Mouse (Mus musculus) bone marrow macrophage, adult 2 months (primary cell): ENCODE results near the gene Inpp5k.

Experiments
- CTCF ChIP-seq: IDR thresholded peaks from 2 replicates; pipeline ENCODE4 v1.5.1; 2012; ENCODE audit warnings: low read depth, mild to moderate bottlenecking, low read length, moderate library complexity
- POLR2A ChIP-seq: IDR thresholded peaks from 2 replicates; pipeline ENCODE4 v1.6.1; 2012; ENCODE audit warnings: mild to moderate bottlenecking, low read depth, low read length, borderline replicate concordance

- TF ChIP-seq POLR2A (no peak), CTCF (no peak)
These were observed 26.0 kb upstream of the Inpp5k start for GRCm38 (mm10) chr11:75604826-75605225.
